Comparison of ENCODE assay signal across 37 mouse cellular contexts in genomic region chr15:84073058-84073457, GRCm38 (mm10). TPM values are rescaled to one million over a fixed set of nuclear protein-coding genes. Genes with fewer than 3 reads are reported as not detected.
DNase-seq lines count a peak whose midpoint lies in the region; ATAC-seq and TF ChIP-seq lines count a peak whose summit lies in the region.
"Had no signal": no experiment of that assay in that cellular context is flagged by ENCODE, and none has a peak within 500 bp of the region (broad histone marks: within the 10 kb centered on the region; RNA-seq: fewer than 3 reads in every experiment).

No protein-coding gene starts in this region.

- H3K27ac ChIP-seq in hindbrain, postnatal 0 days: no peak overlapping the region
- no peak overlapping the region for H3K27ac ChIP-seq in hindbrain, embryonic 16.5 days (ENCODE audit: low read depth, low read length)
- no peak overlapping the region for H3K27ac ChIP-seq in midbrain, postnatal 0 days (ENCODE audit: low read depth, low read length)
- H3K27ac ChIP-seq in midbrain, embryonic 14.5 days (replicated peaks; ENCODE audit: low read depth, low read length): no peak overlapping the region
- H3K27ac ChIP-seq: forebrain, embryonic 12.5 days; hindbrain, embryonic 10.5 days; hindbrain, embryonic 15.5 days; intestine, embryonic 15.5 days; liver, embryonic 14.5 days; midbrain, embryonic 12.5 days; neural tube, embryonic 12.5 days; stomach, embryonic 15.5 days had no signal

- H3K4me2 ChIP-seq in hindbrain, postnatal 0 days (ENCODE audit: low read depth, low read length): no peak overlapping the region
- no peak overlapping the region for H3K4me2 ChIP-seq in hindbrain, embryonic 16.5 days (ENCODE audit: low read length)
- H3K4me2 ChIP-seq in midbrain, postnatal 0 days (ENCODE audit: low read depth, low read length, poor library complexity, severe bottlenecking): no peak overlapping the region
- no peak overlapping the region for H3K4me2 ChIP-seq in midbrain, embryonic 14.5 days (ENCODE audit: low read length)
- H3K4me2 ChIP-seq: forebrain, embryonic 12.5 days; hindbrain, embryonic 15.5 days; intestine, embryonic 15.5 days; midbrain, embryonic 12.5 days; neural tube, embryonic 12.5 days; stomach, embryonic 15.5 days had no signal

- peaks cover 5% of the 10 kb centered on the region; the same call in 1 of the 2 replicates for H3K4me1 ChIP-seq in hindbrain, postnatal 0 days (ENCODE audit: insufficient read depth, low read length)
- peaks cover 22% of the 10 kb centered on the region for H3K4me1 ChIP-seq in hindbrain, embryonic 16.5 days (ENCODE audit: control insufficient read depth, insufficient read depth, low read depth, low read length)
- no peaks in the 10 kb centered on the region; the same call in 1 of the 2 replicates for H3K4me1 ChIP-seq in midbrain, postnatal 0 days (ENCODE audit: insufficient read depth, low read length)
- H3K4me1 ChIP-seq in midbrain, embryonic 14.5 days (ENCODE audit: control insufficient read depth, insufficient read depth, low read length): peaks cover 14% of the 10 kb centered on the region

- H3K9ac ChIP-seq in hindbrain, postnatal 0 days (replicated peaks; ENCODE audit: low read length): no peak overlapping the region
- H3K9ac ChIP-seq in hindbrain, embryonic 16.5 days (ENCODE audit: low read depth, low read length): no peak overlapping the region
- H3K9ac ChIP-seq in midbrain, postnatal 0 days (replicated peaks; ENCODE audit: low read length, poor library complexity, severe bottlenecking): 0 out of 2 replicates have a peak overlapping the region, but pooled peaks have one; percentile 19
- H3K9ac ChIP-seq in midbrain, embryonic 14.5 days (replicated peaks; ENCODE audit: low read length): no peak overlapping the region
- H3K9ac ChIP-seq: forebrain, embryonic 12.5 days; hindbrain, embryonic 15.5 days; intestine, embryonic 15.5 days; liver, embryonic 14.5 days; midbrain, embryonic 12.5 days; neural tube, embryonic 12.5 days; stomach, embryonic 15.5 days had no signal

- peaks cover 10% of the 10 kb centered on the region; the same call in 1 of the 2 replicates for H3K36me3 ChIP-seq in hindbrain, postnatal 0 days (ENCODE audit: insufficient read depth, low read length)
- no peaks in the 10 kb centered on the region for H3K36me3 ChIP-seq in hindbrain, embryonic 16.5 days (ENCODE audit: control insufficient read depth, insufficient read depth, low read length)
- H3K36me3 ChIP-seq in midbrain, postnatal 0 days (ENCODE audit: insufficient read depth, low read length): peaks cover 6% of the 10 kb centered on the region
- H3K36me3 ChIP-seq in midbrain, embryonic 14.5 days (ENCODE audit: control insufficient read depth, insufficient read depth, low read length): no peaks in the 10 kb centered on the region
- H3K36me3 ChIP-seq: forebrain, embryonic 12.5 days; hindbrain, embryonic 10.5 days; hindbrain, embryonic 15.5 days; intestine, embryonic 15.5 days; midbrain, embryonic 12.5 days; neural tube, embryonic 12.5 days; stomach, embryonic 15.5 days had no signal

- no peaks in the 10 kb centered on the region for H3K9me3 ChIP-seq in hindbrain, postnatal 0 days (ENCODE audit: low read length)
- H3K9me3 ChIP-seq in hindbrain, embryonic 16.5 days (ENCODE audit: control insufficient read depth, low read length): no peaks in the 10 kb centered on the region
- no peaks in the 10 kb centered on the region for H3K9me3 ChIP-seq in midbrain, postnatal 0 days (ENCODE audit: low read length)
- H3K9me3 ChIP-seq in midbrain, embryonic 14.5 days (ENCODE audit: control insufficient read depth, low read length): no peaks in the 10 kb centered on the region
- H3K9me3 ChIP-seq: forebrain, embryonic 12.5 days; hindbrain, embryonic 10.5 days; hindbrain, embryonic 15.5 days; intestine, embryonic 15.5 days; midbrain, embryonic 12.5 days; neural tube, embryonic 12.5 days; stomach, embryonic 15.5 days had no signal

- peak; percentile 33 for ATAC-seq in hindbrain, postnatal 0 days
- no peak for ATAC-seq in hindbrain, embryonic 16.5 days
- ATAC-seq in midbrain, postnatal 0 days (ENCODE audit: low FRiP score): no peak
- ATAC-seq in midbrain, embryonic 14.5 days (ENCODE audit: low FRiP score, low TSS enrichment): no peak
- ATAC-seq: CD4-positive, CD25-positive, alpha-beta regulatory T cell, adult 4 months; intestine, embryonic 15.5 days had no signal

- TF ChIP-seq CTCF in hindbrain, postnatal 0 days (IDR thresholded peaks at IDR 0.05; ENCODE audit: low read depth): no peak
- TF ChIP-seq CTCF in midbrain, postnatal 0 days (IDR thresholded peaks at IDR 0.05): no peak

- no peak overlapping the region for H3K4me3 ChIP-seq in hindbrain, postnatal 0 days (ENCODE audit: low read length)
- no peak overlapping the region for H3K4me3 ChIP-seq in hindbrain, embryonic 16.5 days (ENCODE audit: low read length)
- H3K4me3 ChIP-seq in midbrain, postnatal 0 days (ENCODE audit: low read depth, low read length): no peak overlapping the region
- no peak overlapping the region for H3K4me3 ChIP-seq in midbrain, embryonic 14.5 days (replicated peaks; ENCODE audit: low read depth, low read length)
- H3K4me3 ChIP-seq: erythroblast, embryonic 14.5 days; forebrain, embryonic 12.5 days; hindbrain, embryonic 10.5 days; hindbrain, embryonic 15.5 days; intestine, embryonic 15.5 days; midbrain, embryonic 12.5 days; myocyte; neural tube, embryonic 12.5 days; stomach, embryonic 15.5 days had no signal

- H3K27me3 ChIP-seq in hindbrain, postnatal 0 days (ENCODE audit: insufficient read depth, low read length): no peaks in the 10 kb centered on the region
- H3K27me3 ChIP-seq in hindbrain, embryonic 16.5 days (replicated peaks; ENCODE audit: control insufficient read depth, insufficient read depth, low read length): peaks cover 5% of the 10 kb centered on the region; the same call in 1 of the 2 replicates
- H3K27me3 ChIP-seq in midbrain, postnatal 0 days (ENCODE audit: insufficient read depth, low read length): no peaks in the 10 kb centered on the region
- no peaks in the 10 kb centered on the region; the same call in 1 of the 2 replicates for H3K27me3 ChIP-seq in midbrain, embryonic 14.5 days (ENCODE audit: control insufficient read depth, insufficient read depth, low read length)

- DNase-seq in hindbrain, postnatal 0 days (ENCODE audit: low spot score): peak; percentile 46
- peak; percentile 35 for DNase-seq in midbrain, postnatal 0 days (ENCODE audit: low spot score)
- no peak for DNase-seq in midbrain, embryonic 14.5 days
- DNase-seq in WW6 (ENCODE audit: low read depth, low spot score): peak; percentile 29
- no peak for DNase-seq in spleen, adult 12 weeks (ENCODE audit: low spot score)
- DNase-seq in heart, adult 9 months (ENCODE audit: low spot score in 2 of 2): no peak
- DNase-seq: adrenal gland, postnatal 25 days; cerebellum, adult 2 months; cerebellum, postnatal 36 days; gastrocnemius, postnatal 10 days; heart, postnatal 14 days; kidney, adult 8-10 months; kidney, postnatal 10 days; layer of hippocampus, postnatal 36 days; liver; lung, adult 2 months; thymus, postnatal 14 days had no signal

- 24% methylated on average over 8 of the region's 8 CpGs for WGBS in hindbrain, postnatal 0 days
- WGBS in hindbrain, embryonic 16.5 days: 22% methylated on average over 8 of the region's 8 CpGs
- WGBS in midbrain, postnatal 0 days: 32% methylated on average over 8 of the region's 8 CpGs
- 29% methylated on average over 8 of the region's 8 CpGs for WGBS in midbrain, embryonic 14.5 days

RNA-seq across cellular contexts. Expression of gene Efcab6, which starts 7.9 kb away (rescaled TPM):
- 0.52 and 6.8 TPM in 2 replicates for total RNA-seq in hindbrain, postnatal 0 days (2014; rRNA removed)
- polyA plus RNA-seq in hindbrain, postnatal 0 days (2015; fragmentation: Nextera tagmentation; extraction: Ambion mirVana): 0.42 and 1.6 TPM in 2 replicates
- 0.65 and 0.72 TPM in 2 replicates for polyA plus RNA-seq in hindbrain, embryonic 16.5 days (2015; fragmentation: Nextera tagmentation; extraction: Ambion mirVana)
- 1.3 and 3.9 TPM in 2 replicates for total RNA-seq in midbrain, postnatal 0 days (2014; rRNA removed)
- 0.55 and 1.5 TPM in 2 replicates for polyA plus RNA-seq in midbrain, postnatal 0 days (2015; fragmentation: Nextera tagmentation; extraction: Ambion mirVana)
- polyA plus RNA-seq in midbrain, embryonic 14.5 days (2014; fragmentation: Nextera tagmentation; extraction: Ambion mirVana): 0.15 and 0.22 TPM in 2 replicates
- total RNA-seq: heart, adult 8-10 months; heart, postnatal 14 days; megakaryocyte progenitor cell, adult 5-6 weeks had no signal
- polyA plus RNA-seq: CD4-positive, CD25-positive, alpha-beta regulatory T cell, adult 4 months; erythroblast, embryonic 14.5 days; large intestine, adult 2 months; limb, embryonic 11.5 days; liver, embryonic 14.5 days; midbrain, embryonic 12.5 days; myocyte had no signal

RNA-seq across cellular contexts. Expression of gene Sult4a1, which starts 32.5 kb away (rescaled TPM):
- total RNA-seq in hindbrain, postnatal 0 days (2014; rRNA removed): 248 and 251 TPM in 2 replicates
- polyA plus RNA-seq in hindbrain, postnatal 0 days (2015; fragmentation: Nextera tagmentation; extraction: Ambion mirVana): 155 TPM in 2 replicates
- 138 and 143 TPM in 2 replicates for polyA plus RNA-seq in hindbrain, embryonic 16.5 days (2015; fragmentation: Nextera tagmentation; extraction: Ambion mirVana)
- 197 and 208 TPM in 2 replicates for total RNA-seq in midbrain, postnatal 0 days (2014; rRNA removed)
- polyA plus RNA-seq in midbrain, postnatal 0 days (2015; fragmentation: Nextera tagmentation; extraction: Ambion mirVana): 139 and 150 TPM in 2 replicates
- 42.5 and 55.0 TPM in 2 replicates for polyA plus RNA-seq in midbrain, embryonic 14.5 days (2014; fragmentation: Nextera tagmentation; extraction: Ambion mirVana)
- total RNA-seq: megakaryocyte progenitor cell, adult 5-6 weeks had no signal
- polyA plus RNA-seq: CD4-positive, CD25-positive, alpha-beta regulatory T cell, adult 4 months; erythroblast, embryonic 14.5 days; myocyte had no signal

RNA-seq across cellular contexts. Expression of gene Pnpla5, which starts 49.9 kb away (rescaled TPM):
- total RNA-seq in hindbrain, postnatal 0 days (2014; rRNA removed): not detected in 2 replicates
- polyA plus RNA-seq in hindbrain, postnatal 0 days (2015; fragmentation: Nextera tagmentation; extraction: Ambion mirVana): not detected in 2 replicates
- polyA plus RNA-seq in hindbrain, embryonic 16.5 days (2015; fragmentation: Nextera tagmentation; extraction: Ambion mirVana): not detected in 2 replicates
- not detected in 2 replicates for total RNA-seq in midbrain, postnatal 0 days (2014; rRNA removed)
- not detected in 2 replicates for polyA plus RNA-seq in midbrain, postnatal 0 days (2015; fragmentation: Nextera tagmentation; extraction: Ambion mirVana)
- polyA plus RNA-seq in midbrain, embryonic 14.5 days (2014; fragmentation: Nextera tagmentation; extraction: Ambion mirVana): not detected in 2 replicates
- total RNA-seq: adrenal gland, postnatal 25 days; gastrocnemius, postnatal 10 days; heart, adult 8-10 months; heart, postnatal 14 days; layer of hippocampus, postnatal 36 days; left cerebral cortex, postnatal 10 days; megakaryocyte progenitor cell, adult 5-6 weeks had no signal
- polyA plus RNA-seq: CD4-positive, CD25-positive, alpha-beta regulatory T cell, adult 4 months; cerebellum, adult 2 months; embryonic facial prominence, embryonic 14.5 days; erythroblast, embryonic 14.5 days; forebrain, embryonic 12.5 days; heart, embryonic 14.5 days; hindbrain, embryonic 10.5 days; hindbrain, embryonic 15.5 days; intestine, embryonic 15.5 days; limb, embryonic 11.5 days; midbrain, embryonic 12.5 days; myocyte; neural tube, embryonic 12.5 days; stomach, embryonic 15.5 days; urinary bladder, adult 2 months had no signal

Comparison
In these comparisons a context has a peak if more than half of its experiments do, and no peak if none do; other contexts are left out.
1. DNase-seq: peak in hindbrain, postnatal 0 days (single experiment), midbrain, postnatal 0 days (single experiment) and WW6 (single experiment); none in midbrain, embryonic 14.5 days (single experiment), spleen, adult 12 weeks (single experiment) and heart, adult 9 months (0 of 2).